Mouse (Mus musculus) CD4-positive, CD25-positive, alpha-beta regulatory T cell, adult 4 months (primary cell): ENCODE measurements at regions not wholly inside any gene's neighbourhood (a gene's known extent, or its start where the extent isn't known, plus 50 kb on each side); places are given as distances from the start of the nearest gene placed in this dataset.
A peak's percentile ranks its signal among the peaks of the same experiment; 100 is the strongest.
"Not testable (repeated sequence)": the region's sequence is repeated elsewhere in the genome, so short reads cannot be mapped to it uniquely, and the experiment has no call there.

Experiments used
- ATAC-seq: one replicate; pipeline ENCODE4 v1.8.0; 2017

DNA sequence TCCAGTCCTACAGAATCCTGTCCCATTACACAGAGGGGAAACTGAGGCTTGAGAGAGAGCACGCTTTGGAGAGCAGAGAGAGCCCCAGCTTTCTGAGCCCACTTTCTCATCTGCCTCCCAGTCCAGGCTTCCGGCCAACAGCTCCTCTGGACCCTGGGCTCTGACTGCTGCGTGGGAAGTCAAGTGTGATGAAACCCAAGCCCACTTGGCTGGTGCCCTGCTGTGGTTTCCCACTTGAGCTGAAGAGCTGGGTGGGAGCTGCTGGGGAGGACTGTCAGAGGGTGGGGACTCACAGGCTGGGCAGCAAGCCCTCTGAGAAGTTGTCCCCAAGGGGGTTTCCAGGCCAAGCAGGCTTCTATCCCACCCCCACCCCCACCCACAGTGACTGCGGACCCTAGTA lies 139.9 kb upstream of the Haao start:
- ATAC-seq: no peak

DNA sequence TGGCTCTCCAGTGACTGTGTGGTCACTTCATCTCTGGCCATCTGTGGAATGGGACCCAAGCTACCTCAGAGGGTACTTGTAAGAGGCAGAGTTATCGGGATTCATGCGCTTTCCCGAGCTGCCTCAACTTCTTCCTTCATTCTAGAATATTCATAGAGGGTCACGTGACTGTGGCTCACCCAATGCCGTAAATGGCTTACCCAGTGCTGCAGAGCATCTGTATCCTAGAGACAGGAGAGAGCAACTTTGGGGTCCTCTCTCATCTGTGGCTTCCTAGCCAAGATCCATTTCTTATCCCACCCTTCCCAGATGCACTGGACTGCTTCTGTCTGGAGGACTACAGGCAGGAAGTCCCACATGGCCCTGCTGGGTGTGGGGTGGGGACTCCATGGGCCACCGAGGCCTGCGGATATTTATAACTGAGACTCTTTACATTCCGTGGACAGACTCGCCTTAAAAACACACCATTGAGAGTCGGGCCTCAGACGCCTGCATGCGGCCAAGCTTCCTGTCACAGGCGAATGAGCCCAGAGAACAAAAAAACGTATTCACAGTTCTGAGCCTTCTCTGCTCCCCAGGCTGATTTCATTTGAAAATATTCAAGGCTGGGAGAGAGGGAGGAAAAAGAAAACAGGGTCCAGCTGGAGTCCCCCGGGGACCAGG lies 138.3 kb upstream of the Haao start:
- peak; percentile 27 for ATAC-seq

DNA sequence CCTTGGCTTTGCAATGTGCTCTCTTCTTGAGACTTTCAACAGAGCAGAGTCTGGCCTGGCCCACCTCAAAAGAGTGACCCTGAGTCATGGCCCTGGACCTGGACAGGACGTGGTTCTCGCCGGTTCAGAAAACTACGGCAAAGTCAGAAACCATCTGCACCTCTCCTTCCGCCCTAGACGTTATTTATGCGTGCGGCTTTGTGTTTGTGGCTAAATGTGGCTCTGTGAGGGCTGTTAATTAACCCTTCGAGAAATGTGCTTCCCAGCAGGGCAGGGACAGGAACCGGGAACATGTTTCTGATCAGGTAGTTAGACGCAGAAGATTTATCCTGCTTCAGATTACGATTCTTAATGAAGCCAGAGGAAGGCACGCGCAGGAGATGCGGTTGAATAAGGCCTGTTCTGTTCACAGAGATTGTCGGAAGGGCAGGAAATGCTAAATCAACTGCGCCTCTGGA lies 137.6 kb upstream of the Haao start:
- peak; percentile 39 for ATAC-seq

DNA sequence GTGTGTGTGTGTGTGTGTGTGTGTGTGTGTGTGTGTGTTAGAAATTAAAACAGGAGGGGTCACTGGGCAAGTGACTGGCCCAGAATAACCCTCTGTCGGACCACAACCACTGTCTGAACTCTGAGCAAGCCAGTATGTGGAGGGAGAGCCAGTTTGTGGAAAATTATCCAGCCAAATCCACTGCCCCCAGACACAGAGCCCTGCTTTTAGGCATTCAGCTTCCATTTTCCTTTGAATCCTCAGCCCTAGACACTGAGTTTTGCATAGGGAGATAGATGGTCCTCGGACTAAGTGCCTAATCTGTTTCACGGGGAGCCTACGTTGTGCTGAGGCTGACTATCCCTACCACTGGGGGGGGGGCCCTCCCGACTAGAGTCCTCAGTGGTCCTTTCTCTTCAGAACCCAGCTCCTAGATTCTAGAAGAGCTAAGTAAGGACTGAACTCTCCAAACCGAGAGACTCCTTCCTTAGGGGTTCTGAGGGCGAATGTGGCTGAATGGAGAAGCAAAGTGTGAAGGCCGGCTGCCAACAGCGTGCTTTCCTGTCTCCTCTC lies 136.2 kb upstream of the Haao start:
- ATAC-seq: no peak

DNA sequence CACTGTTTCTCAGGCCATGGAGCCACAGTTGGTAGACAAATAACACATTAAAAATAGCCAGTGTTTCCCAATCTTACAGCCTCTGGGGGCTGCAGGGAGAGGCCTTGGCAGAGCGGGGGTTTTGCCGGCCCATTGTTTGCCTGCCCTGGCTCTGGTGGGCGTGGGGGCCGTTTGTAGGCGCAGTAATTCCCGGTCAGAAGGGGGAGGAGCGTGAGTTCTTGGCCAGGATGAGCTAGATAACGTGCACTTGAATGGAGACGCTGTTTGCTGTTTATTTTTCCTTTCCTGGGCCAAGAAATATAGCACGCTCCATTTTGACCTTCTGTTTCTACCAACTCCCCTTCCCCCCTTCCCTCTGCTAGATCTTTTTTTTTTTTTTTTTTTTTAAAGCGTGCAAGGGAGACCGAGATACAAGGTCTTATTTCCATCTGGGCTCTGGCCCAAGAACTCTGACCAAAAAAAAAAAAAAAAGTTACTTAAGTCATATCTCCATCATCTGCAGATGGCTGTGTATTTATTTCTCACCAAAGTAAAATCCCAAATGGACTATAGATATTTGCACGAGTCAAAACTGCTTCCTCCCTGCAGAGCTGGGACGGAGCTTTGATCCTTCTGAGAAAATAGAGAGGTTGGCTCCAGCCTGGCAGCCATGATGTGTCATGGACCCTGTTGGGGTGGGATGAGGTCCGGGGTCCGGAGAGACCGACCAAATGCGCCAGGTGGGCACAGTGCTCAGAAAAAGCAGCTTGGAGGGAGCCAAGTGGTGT lies 135.5 kb upstream of the Haao start:
- no peak for ATAC-seq

DNA sequence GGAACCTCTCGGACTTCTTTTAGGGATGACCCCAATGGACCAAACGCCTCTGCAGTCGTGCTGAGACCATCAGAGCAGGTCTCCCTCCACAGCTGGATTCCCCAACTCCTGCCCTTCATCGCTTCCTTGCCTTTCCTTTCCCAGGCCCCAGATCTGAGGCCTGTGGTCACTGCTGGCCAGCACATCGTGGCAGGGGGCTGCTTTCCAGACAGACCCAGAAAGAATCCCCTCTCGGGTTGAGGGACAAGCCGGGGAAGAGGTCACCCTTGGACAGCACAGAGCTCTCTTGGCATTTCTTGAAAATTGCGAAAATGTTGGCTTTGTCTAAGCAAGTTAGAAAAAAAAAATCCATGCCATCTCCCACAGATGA lies 134.9 kb upstream of the Haao start:
- ATAC-seq: no peak

DNA sequence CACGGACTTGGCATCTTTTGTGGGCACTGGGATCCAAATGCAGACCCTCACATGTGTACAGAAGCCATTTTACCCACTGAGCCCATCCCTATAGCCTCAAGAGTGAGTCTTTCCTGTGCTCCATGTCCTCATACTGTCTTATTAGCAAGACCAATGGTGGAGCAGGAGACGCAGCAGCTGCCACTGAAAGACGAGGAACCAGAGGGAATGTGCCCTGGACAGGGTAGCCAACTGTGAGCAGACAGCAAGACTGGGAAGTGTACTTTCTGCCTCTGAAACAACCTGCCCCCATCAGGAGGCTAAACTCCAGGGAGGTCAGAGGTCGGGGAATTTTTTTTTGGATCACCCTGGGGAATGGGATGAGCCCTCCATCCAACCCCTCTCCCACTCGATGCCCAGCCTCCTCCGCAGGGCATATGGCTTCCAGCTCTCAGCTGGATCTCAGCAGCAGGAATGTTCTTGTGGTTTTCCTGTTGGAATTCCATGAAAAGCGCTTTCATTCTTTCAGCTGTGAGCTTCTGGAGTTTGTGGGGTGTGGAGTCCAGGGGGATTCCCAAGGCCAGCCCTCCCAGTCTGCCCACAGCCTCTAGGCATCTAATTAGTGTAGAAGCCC lies 131.2 kb upstream of the Haao start:
- no peak for ATAC-seq

DNA sequence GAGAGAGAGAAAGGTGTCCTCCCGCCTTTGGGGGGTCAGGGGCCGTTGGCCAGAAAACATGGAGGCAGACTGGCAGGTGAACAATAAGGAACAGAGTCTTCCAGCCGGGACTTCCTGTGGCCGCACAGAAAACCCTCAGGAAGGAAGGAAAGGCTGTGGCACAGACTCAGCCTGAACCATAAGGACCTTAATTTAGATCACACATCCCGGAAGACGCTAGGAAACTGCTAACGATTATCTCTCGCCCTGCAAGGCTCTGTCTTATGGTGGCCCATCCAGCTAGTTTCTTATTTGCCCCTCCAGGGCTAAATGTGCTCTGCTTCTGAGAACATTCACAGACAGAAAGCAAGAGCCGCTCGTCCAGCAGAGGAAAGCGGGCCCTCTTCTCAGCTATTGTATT lies 130.0 kb upstream of the Haao start:
- no peak for ATAC-seq

DNA sequence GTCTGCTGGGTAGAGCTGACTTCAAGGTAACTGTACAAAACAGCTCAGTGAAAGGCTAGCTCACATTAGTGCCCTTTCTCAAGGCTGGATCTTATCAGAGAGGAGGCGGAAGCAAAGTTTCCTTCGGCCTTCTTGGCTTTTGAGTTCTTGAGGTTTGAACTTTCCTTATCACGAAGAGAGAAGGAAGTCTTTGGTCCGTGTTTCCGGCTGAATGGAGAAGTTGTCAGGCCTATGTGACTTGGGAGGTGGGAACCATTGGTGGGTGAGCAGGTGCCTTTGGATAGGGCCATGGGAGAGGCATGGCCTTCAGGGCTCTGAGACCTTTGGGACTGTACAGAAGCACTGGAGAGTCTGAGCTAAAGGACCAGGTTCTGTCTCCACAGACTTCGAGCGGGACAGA lies 128.1 kb upstream of the Haao start:
- ATAC-seq: no peak

DNA sequence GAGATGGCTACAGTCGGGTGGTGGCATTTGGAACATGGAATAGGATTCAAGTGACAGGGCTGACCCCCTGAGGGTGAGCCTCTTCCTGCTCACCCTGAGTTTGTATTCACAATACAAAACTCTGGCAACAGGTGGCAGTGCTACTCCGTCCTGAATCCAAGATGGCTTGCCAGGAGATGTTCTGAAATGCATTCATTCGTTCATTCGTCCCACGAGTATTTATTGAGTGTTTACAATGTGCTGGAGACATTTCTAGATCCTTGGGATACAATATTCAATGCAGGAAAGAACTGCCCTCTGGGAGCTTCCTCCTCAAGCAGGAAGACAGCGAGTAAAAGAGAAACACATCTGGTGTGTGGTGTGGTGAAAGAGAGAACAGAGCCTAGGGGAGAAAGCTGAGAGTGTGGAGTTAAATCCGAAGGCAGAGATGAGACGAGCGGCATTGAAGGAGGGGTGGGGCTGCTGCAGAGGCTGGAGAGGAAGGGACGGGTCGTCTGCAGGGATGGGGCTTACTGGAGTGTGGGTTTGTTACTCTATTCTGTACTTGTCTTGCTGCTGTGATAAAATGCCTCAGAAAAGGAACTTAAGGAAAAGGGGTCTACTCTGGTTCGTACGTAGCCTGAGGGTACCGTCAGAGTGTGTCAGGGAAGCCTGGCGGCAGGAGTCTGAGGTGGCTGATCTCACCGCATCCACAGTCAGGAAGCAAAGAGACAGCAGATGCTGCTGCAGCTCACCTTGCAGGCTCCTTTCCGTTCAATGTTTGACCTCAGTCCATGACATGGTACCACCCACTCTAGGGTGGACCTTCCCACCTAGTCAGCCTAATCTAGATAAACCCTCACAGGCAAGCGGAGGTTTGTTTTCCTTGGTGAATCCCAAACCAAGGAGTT lies 125.9 kb upstream of the Haao start:
- peak; percentile 88 for ATAC-seq

DNA sequence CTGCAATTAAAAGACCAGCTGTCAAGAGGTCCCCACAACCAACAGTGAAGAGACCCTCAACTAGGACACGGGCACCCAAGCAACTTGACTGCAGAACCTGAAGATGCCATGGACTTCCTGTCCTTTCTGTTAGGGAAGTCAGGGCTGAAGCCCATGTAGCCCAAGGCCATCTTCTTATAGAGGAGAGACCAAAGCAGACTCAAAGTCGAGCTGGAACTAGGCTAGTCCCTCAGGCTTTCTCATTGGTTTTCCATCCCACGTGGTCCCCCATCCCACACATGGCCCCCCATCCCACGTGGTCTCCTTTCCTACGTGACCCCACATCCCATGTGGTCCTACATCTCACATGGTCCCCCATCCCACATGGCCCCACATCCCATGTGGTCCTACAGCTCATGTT lies 125.1 kb upstream of the Haao start:
- ATAC-seq: no peak

DNA sequence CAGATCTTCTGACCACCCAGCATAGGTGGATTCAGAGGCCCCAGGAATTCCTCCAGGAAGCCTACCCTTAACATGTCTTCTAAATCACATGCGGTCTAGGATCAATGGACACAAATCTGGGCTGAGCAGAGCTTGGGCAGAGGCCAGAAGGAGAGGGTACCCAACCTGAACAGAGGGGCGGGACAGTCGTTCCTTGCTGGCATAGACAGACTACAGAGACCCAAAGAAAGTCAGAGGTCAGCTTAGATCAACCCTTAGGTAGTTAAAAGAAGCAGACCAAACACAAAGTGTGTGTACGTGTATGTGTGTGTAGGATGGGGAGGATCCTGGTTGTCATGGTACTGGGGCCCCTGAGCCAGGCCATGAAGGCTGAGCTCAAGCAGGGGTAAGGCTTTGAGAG lies 124.7 kb upstream of the Haao start:
- no peak for ATAC-seq

DNA sequence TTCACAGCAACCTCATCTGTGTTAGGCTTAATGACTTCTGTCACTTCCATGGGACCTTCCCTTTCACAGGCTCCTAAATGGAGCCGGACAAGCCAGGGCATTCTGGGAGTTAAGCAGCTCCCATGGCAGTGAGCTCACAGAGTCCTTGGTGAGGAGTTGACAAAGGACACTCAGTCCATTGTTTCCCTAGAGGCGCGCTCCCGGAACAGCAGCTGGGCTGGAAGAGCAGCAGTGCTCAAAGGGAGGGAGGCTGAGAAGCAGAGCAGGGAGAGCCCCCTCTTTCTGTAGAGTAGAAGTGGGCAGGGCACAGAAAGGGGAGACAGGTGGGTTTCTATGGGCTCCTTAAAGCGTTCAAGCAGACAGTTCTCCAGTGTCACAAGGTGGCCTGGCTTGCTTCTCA lies 124.3 kb upstream of the Haao start:
- ATAC-seq: no peak

DNA sequence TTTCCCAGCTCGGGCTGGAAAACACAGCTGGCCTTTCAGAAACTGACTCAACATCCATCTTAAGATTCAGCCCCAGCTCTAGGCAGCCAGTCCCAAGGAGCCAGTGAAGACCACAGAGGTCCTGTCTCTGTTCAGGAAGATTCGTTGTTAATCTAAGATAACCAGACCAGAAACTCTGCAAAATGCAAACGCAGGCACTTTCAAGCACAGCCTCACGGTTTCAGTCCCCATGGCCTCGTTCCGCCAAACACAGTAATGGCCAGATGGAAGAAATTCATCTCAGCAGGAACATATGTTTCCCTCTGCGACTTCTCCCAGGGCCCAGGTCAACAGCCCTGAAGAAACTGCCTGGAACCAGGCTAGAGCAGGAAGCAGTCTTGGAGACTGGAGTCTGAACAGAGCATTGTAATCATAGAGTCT lies 121.7 kb upstream of the Haao start:
- ATAC-seq: no peak

DNA sequence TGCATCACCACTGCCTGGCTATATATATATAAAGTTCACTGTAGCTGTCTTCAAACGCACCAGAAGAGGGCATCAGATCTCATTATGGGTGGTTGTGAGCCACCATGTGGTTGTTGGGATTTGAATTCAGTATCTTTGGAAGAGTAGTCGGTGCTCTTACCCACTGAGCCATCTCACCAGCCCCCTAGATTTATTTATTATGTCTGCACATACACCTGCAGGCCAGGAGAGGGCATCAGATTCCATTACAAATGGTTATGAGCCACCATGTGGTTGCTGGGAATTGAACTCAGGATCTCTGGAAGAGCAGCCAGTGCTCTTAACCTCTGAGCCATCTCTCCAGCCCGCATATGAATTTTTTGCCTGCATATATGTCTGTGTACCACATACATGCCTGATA lies 120.4 kb upstream of the Haao start:
- ATAC-seq: not testable (repeated sequence)

DNA sequence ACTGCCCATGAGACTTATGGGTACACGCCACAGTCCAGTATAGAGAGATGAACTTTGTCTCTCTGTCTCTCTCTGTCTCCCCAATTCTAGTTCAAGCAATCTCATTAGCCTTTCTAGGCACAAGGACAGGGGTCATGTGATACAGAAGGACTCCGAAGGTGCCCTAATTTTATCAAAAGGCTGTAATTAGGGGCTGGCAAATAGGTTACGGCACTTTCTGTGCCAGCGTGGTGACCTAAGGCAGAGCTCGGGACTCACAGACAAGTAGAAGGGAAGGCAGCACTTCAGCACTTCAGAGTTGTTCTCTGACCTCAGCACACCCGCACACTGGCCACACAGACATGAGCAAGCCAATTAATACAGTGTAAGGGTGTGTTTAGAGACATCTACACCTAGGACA lies 119.2 kb upstream of the Haao start:
- no peak for ATAC-seq

DNA sequence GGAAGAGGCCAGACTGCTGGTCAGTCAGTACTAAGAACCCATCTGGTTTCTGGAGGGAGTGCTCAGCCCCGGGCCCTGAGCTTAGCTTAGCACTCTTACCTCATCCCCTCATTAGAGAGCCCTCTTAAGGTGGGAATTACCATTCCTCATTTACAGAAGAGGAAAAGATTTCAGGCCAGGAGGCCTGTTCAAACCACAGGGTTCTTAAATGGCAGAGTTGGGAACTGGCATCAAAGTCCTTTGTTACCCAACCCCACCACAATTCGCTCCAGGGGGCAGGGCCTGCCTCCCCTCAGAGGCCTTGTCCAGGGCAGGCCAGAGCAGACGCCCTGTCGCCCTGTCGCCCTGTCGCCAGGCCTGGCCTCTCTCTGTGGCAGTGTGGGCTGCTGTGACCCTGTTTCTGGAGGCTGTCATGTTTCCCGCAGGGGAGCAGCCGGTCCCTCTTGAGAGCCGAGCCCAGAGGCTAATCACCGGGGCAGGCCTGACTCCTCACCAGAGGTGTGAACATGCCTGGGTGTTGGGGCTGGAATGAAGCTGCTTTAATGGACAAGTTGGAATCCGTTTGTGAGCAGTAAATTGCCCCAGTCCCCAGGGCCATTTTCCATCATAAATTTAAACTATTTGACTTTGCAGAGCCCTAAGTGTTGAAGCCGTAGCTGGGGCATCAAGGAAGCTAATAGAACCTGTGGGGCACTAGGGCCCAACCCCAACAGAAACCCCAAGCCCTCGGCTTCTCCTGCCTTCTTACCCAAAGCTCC lies 116.9 kb upstream of the Haao start:
- no peak for ATAC-seq

DNA sequence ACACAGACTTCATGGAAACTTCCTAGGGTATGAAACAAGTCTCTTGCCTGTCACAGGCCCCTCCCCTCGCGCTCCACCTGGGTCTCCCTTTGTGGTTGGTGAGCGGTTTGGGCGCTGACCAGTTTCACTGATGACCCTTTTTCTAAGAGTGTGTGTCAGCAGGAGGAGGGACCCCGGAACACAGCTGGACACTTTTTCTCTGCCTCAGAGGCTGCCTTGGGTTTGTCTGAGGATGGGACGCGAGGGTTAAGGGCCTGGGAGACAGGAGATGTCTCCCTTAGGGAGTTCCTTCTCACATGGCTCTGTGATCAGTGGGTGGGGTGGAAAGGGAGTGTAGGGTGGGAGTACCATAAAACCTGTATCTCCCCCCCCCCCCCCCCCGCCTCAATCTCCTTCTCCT lies 115.8 kb upstream of the Haao start:
- no peak for ATAC-seq

DNA sequence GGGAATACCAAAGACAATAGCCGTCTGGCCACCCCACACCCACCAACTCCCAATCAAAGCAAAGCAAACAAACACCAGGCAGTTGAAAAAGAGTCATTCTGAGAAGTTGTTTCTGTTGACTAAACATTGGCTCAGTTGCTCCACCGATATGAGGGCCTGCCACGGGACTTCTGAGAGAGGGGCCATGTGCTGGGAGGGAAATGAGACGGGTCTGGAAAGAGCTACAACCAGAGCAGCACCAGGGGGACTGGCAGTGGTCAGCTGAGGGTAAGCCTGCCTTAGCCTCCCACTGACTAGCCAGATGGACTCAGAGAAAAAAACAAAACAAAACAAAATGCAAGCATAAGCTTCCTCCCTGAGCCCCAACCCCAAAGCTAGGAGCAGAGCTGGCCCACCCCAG lies 115.1 kb upstream of the Haao start:
- no peak for ATAC-seq

DNA sequence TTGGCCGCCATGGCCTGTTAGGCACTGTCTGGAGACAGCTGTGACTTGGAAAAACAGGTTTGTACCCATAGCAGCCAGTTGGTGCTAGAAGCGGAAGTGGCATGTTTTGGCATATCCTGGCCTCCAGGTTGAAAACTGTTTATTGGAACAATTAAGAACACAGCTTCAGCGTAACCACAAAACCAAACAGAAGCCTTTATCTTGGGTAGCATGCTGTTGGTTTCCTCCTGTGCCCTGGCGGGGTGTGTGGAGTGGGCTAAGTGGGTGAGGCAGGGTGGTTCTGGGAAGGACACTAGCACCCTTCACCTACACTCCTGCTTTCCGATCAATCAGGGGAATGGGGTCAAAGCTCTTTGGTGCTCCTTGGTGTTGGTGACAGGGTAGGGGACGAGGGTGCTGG lies 114.4 kb upstream of the Haao start:
- ATAC-seq: no peak

DNA sequence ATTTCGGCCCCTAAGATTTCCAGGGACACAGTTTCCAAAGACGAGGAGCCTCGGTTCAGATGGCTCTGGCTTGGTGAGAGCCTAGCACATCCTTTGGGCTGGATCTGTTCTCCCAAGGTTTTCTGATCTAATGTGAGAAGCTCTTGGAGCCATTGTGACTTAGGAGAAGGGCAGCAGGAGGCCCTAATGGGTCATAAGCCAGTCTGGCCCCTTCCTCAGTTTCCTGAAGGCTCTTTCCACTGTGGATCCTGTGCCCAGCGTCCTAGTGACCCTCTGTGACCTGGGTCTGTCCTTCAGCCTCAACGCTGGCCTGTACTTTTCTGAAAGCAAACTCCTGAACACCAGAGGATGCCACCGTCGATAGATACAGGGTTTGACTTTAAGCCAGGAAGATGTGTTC lies 113.1 kb upstream of the Haao start:
- no peak for ATAC-seq

DNA sequence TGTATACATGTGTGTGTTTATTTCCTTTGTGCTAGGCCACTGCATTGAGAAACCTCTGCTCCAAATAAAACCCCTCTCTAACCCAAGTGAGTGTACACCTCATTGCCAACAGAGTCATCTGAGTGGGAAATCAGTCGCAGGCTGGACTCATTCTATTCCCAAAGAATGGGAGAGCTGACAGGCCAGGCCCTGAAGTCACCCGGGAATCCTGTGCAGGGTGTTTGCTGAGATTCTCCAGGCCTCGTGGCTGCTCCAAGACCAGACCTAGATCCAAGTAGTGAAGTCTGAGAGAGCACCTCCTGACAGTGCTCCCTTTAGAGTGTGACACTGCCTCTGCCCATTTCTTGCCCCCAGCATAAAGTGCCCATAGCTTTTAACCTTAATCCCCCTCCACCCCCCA lies 112.4 kb upstream of the Haao start:
- ATAC-seq: no peak
